Mouse (Mus musculus) midbrain, embryonic 16.5 days (tissue): ENCODE data around the gene Cnot2. TPM values are rescaled to one million over a fixed set of nuclear protein-coding genes. Genes with fewer than 3 reads are reported as not detected.

ENCODE experiments used
- ATAC-seq: fragments of 200-750 bp; cut with Nextera tagmentation; 2 replicates; pipeline ENCODE4 v1.8.0; 2017; ENCODE audit warnings: moderate TSS enrichment
- H3K27ac ChIP-seq: fragments of 300-500 bp; sonication (generic); 2 replicates; pipeline ENCODE4 v1.5.1; 2014; ENCODE audit warnings: mild to moderate bottlenecking, low read length, mixed read lengths
- H3K27me3 ChIP-seq: fragments of 300-500 bp; sonication (generic); 2 replicates; pipeline ENCODE4 v1.6.1; 2014; ENCODE audit warnings: low read depth, low read length, mixed read lengths; ENCODE audit not compliant: control insufficient read depth, insufficient read depth
- H3K36me3 ChIP-seq: fragments of 300-500 bp; sonication (generic); 2 replicates; pipeline ENCODE4 v1.6.1; 2014; ENCODE audit warnings: mild to moderate bottlenecking, low read length, moderate library complexity, mixed read lengths; ENCODE audit not compliant: control insufficient read depth, insufficient read depth
- H3K4me1 ChIP-seq: fragments of 300-500 bp; sonication (generic); 2 replicates; pipeline ENCODE4 v1.6.1; 2014; ENCODE audit warnings: mild to moderate bottlenecking, low read length, mixed read lengths; ENCODE audit not compliant: control insufficient read depth, insufficient read depth
- H3K4me2 ChIP-seq: fragments of 300-500 bp; sonication (generic); 2 replicates; pipeline ENCODE4 v1.6.1; 2014; ENCODE audit warnings: mild to moderate bottlenecking, low read length, mixed read lengths
- H3K4me3 ChIP-seq: fragments of 300-500 bp; sonication (generic); 2 replicates; pipeline ENCODE4 v1.5.1; 2014; ENCODE audit warnings: low read depth, mild to moderate bottlenecking, low read length, moderate library complexity, mixed read lengths
- H3K9ac ChIP-seq: fragments of 300-500 bp; sonication (generic); 2 replicates; pipeline ENCODE4 v1.6.1; 2014; ENCODE audit warnings: low read depth, low read length, mixed read lengths
- H3K9me3 ChIP-seq: fragments of 300-500 bp; sonication (generic); replicated peaks from 2 replicates; pipeline ENCODE4 v1.6.1; 2014; ENCODE audit warnings: mild to moderate bottlenecking, low read length, mixed read lengths; ENCODE audit not compliant: control insufficient read depth, poor library complexity, severe bottlenecking
- WGBS: fragments of 180-500 bp; shearing (Covaris S2); extraction: QIAGEN DNeasy Blood & Tissue Kit; methylation state at CpG from one replicate; pipeline ENCODE4 v1.1.7; 2014; 5-methylcytosine and 5-hydroxymethylcytosine counted together
- microRNA-seq: library from miRNA; unstranded; fragments of <30 nt; microRNA quantifications from one replicate; pipeline ENCODE4, GENCODE M21; 2017
- polyA plus RNA-seq: library from polyadenylated mRNA; unstranded; fragments of >200 nt; fragmentation: Nextera tagmentation; extraction: Ambion mirVana; gene quantifications from 2 replicates; pipeline ENCODE4 v1.2.1, GENCODE M21; 2015

The Cnot2 gene
- polyA plus RNA-seq, 1 experiment from 2014 or later = 94.2 TPM

- no peaks in the 10 kb centered on the region for H3K27me3 ChIP-seq
- no peak overlapping the region for H3K4me3 ChIP-seq
- no peak overlapping the region for H3K27ac ChIP-seq
- H3K9me3 ChIP-seq = no peaks in the 10 kb centered on the region
- H3K4me2 ChIP-seq = no peak overlapping the region
- 94% methylated on average over 10 of the region's 10 CpGs for WGBS
- H3K36me3 ChIP-seq = no peaks in the 10 kb centered on the region
- no peak overlapping the region for H3K9ac ChIP-seq
- no peak for ATAC-seq
- H3K4me1 ChIP-seq = no peaks in the 10 kb centered on the region
These were observed 136.9 kb downstream of the Cnot2 start for GRCm38 (mm10) chr10:116444371-116444770.

GRCm38 (mm10) chr10:116440946-116441345, 140.4 kb downstream of the Cnot2 start:
- WGBS = 95% methylated on average over 7 of the region's 7 CpGs
- no peaks in the 10 kb centered on the region for H3K9me3 ChIP-seq
- no peak overlapping the region for H3K4me2 ChIP-seq
- ATAC-seq = no peak
- peaks cover 6% of the 10 kb centered on the region; the same call in 1 of the 2 replicates for H3K36me3 ChIP-seq
- H3K4me1 ChIP-seq = no peaks in the 10 kb centered on the region
- H3K27ac ChIP-seq = no peak overlapping the region
- no peaks in the 10 kb centered on the region for H3K27me3 ChIP-seq
- no peak overlapping the region for H3K9ac ChIP-seq
- H3K4me3 ChIP-seq = no peak overlapping the region

- Histone ChIP-seq H3K9me3 (no peaks in the 10 kb centered on the region), H3K36me3 (peaks cover 6% of the 10 kb centered on the region; the same call in 1 of the 2 replicates), H3K4me3 (no peak overlapping the region), H3K4me2 (no peak overlapping the region), H3K27me3 (no peaks in the 10 kb centered on the region), H3K27ac (no peak overlapping the region), H3K4me1 (no peaks in the 10 kb centered on the region), H3K9ac (no peak overlapping the region)
- WGBS = 92% methylated on average over 10 of the region's 10 CpGs
- no peak for ATAC-seq
These were observed 141.2 kb downstream of the Cnot2 start for GRCm38 (mm10) chr10:116440088-116440487.

GRCm38 (mm10) chr10:116435455-116435854, 145.9 kb downstream of the Cnot2 start:
- H3K4me2 ChIP-seq = no peak overlapping the region
- no peaks in the 10 kb centered on the region for H3K27me3 ChIP-seq
- H3K4me3 ChIP-seq = no peak overlapping the region
- ATAC-seq = no peak
- no peak overlapping the region for H3K9ac ChIP-seq
- whole genome bisulfite sequencing = 77% methylated on average over 12 of the region's 12 CpGs
- no peaks in the 10 kb centered on the region for H3K4me1 ChIP-seq
- H3K27ac ChIP-seq = no peak overlapping the region
- H3K36me3 ChIP-seq = peaks cover 6% of the 10 kb centered on the region; the same call in 1 of the 2 replicates
- H3K9me3 ChIP-seq = no peaks in the 10 kb centered on the region

Small RNA genes within 50 kb of the gene (microRNA-seq; reads per million reads assigned to microRNA genes)
- not detected for gene Gm25190

Other genes with a start within 250 kb of the Cnot2 start
- gene Kcnmb4, start 107.6 kb downstream of the Cnot2 start, polyA plus RNA-seq = 17.1 and 17.8 TPM in 2 replicates